Mouse (Mus musculus) liver, postnatal 0 days (tissue): ENCODE results near the gene Herc1. TPM values are rescaled to one million over a fixed set of nuclear protein-coding genes. Genes with fewer than 3 reads are reported as not detected.

Source experiments
- ATAC-seq: fragments of 200-750 bp; cut with Nextera tagmentation; 2 replicates; pipeline ENCODE4 v1.8.0; 2017; ENCODE audit warnings: mild to moderate bottlenecking, moderate library complexity
- DNase-seq: peaks from one replicate; pipeline ENCODE4 v3.0.0-alpha.2; 2016
- H3K27ac ChIP-seq: fragments of 300-500 bp; sonication (generic); 2 replicates; pipeline ENCODE4 v1.5.1; 2014; ENCODE audit warnings: antibody characterized with exemption, moderate library complexity, mild to moderate bottlenecking, low read depth
- H3K27me3 ChIP-seq: fragments of 300-500 bp; sonication (generic); 2 replicates; pipeline ENCODE4 v1.6.1; 2014; ENCODE audit warnings: low read length, control low read depth, mixed read lengths; ENCODE audit not compliant: insufficient read depth
- H3K36me3 ChIP-seq: fragments of 300-500 bp; sonication (generic); replicated peaks from 2 replicates; pipeline ENCODE4 v1.6.1; 2014; ENCODE audit warnings: mild to moderate bottlenecking, control low read depth, low read length, moderate library complexity, mixed read lengths; ENCODE audit not compliant: insufficient read depth
- H3K4me1 ChIP-seq: fragments of 300-500 bp; sonication (generic); 2 replicates; pipeline ENCODE4 v1.6.1; 2014; ENCODE audit warnings: antibody characterized with exemption, mild to moderate bottlenecking, control low read depth; ENCODE audit not compliant: insufficient read depth
- H3K4me2 ChIP-seq: fragments of 300-500 bp; sonication (generic); 2 replicates; pipeline ENCODE4 v1.6.1; 2014; ENCODE audit warnings: low read depth, mild to moderate bottlenecking, low read length, moderate library complexity, mixed read lengths
- H3K4me3 ChIP-seq: fragments of 300-500 bp; sonication (generic); 2 replicates; pipeline ENCODE4 v1.5.1; 2014; ENCODE audit warnings: low read depth, low read length
- H3K9ac ChIP-seq: fragments of 300-500 bp; sonication (generic); replicated peaks from 2 replicates; pipeline ENCODE4 v1.6.1; 2014; ENCODE audit warnings: mild to moderate bottlenecking, moderate library complexity
- H3K9me3 ChIP-seq: fragments of 300-500 bp; sonication (generic); 2 replicates; pipeline ENCODE4 v1.6.1; 2016; ENCODE audit warnings: mild to moderate bottlenecking, control low read depth, low read length, mixed read lengths
- CTCF ChIP-seq: sonication (generic); IDR thresholded peaks from 2 replicates; pipeline ENCODE4 v1.5.1; 2016; ENCODE audit warnings: antibody characterized with exemption, low read depth
- EP300 ChIP-seq: IDR thresholded peaks from 2 replicates; pipeline ENCODE4 v1.6.1; 2016; ENCODE audit warnings: antibody characterized with exemption, low read depth, mild to moderate bottlenecking
- WGBS: fragments of 180-500 bp; shearing (Covaris S2); extraction: QIAGEN DNeasy Blood & Tissue Kit; methylation state at CpG from one replicate; pipeline ENCODE4 v1.1.7; 2014; ENCODE audit not compliant: insufficient replicate concordance; 5-methylcytosine and 5-hydroxymethylcytosine counted together
- polyA plus RNA-seq: library from polyadenylated mRNA; unstranded; fragments of >200 nt; fragmentation: Nextera tagmentation; extraction: Ambion mirVana; gene quantifications from 2 replicates; pipeline ENCODE4 v1.2.1, GENCODE M21; 2015

Herc1 gene
- polyA plus RNA-seq, 1 experiment from 2014 or later: 13.9 TPM

GRCm38 (mm10) chr9:66507684-66508083 is 157.4 kb downstream of the Herc1 start:
- Histone ChIP-seq H3K27me3 (no peaks in the 10 kb centered on the region), H3K9me3 (no peaks in the 10 kb centered on the region), H3K4me3 (no peak overlapping the region), H3K9ac (no peak overlapping the region), H3K36me3 (peaks cover 68% of the 10 kb centered on the region), H3K4me1 (peaks cover 40% of the 10 kb centered on the region), H3K27ac (no peak overlapping the region), H3K4me2 (no peak overlapping the region)
- 91% methylated on average over 3 of the region's 3 CpGs for WGBS
- no peak for ATAC-seq
- TF ChIP-seq EP300: no peak
- no peak for TF ChIP-seq CTCF
- DNase-seq: no peak

- no peaks in the 10 kb centered on the region for H3K9me3 ChIP-seq
- 62% methylated on average over 4 of the region's 4 CpGs for WGBS
- H3K9ac ChIP-seq: no peak overlapping the region
- H3K36me3 ChIP-seq: peaks cover 67% of the 10 kb centered on the region
- TF ChIP-seq CTCF (no peak), EP300 (no peak)
- H3K4me3 ChIP-seq: no peak overlapping the region
- no peaks in the 10 kb centered on the region for H3K27me3 ChIP-seq
- no peak overlapping the region for H3K27ac ChIP-seq
- ATAC-seq: no peak
- no peak for DNase-seq
- peaks cover 42% of the 10 kb centered on the region for H3K4me1 ChIP-seq
- H3K4me2 ChIP-seq: no peak overlapping the region
Measured at GRCm38 (mm10) chr9:66508890-66509399, 158.7 kb downstream of the Herc1 start.

GRCm38 (mm10) chr9:66510351-66510841 is 160.1 kb downstream of the Herc1 start:
- Histone ChIP-seq H3K9me3 (no peaks in the 10 kb centered on the region), H3K9ac (no peak overlapping the region), H3K27ac (no peak overlapping the region), H3K36me3 (peaks cover 57% of the 10 kb centered on the region), H3K4me3 (peak overlapping the region; percentile 61; the same call in 1 of the 2 replicates), H3K4me1 (peaks cover 30% of the 10 kb centered on the region), H3K4me2 (peak overlapping the region; percentile 94), H3K27me3 (no peaks in the 10 kb centered on the region)
- ATAC-seq (no peak), DNase-seq (no peak)
- WGBS: 86% methylated on average over 7 of the region's 7 CpGs
- no peak for TF ChIP-seq CTCF
- TF ChIP-seq EP300: no peak

GRCm38 (mm10) chr9:66510944-66511343 is 160.7 kb downstream of the Herc1 start:
- TF ChIP-seq EP300 (no peak), CTCF (no peak)
- H3K27ac ChIP-seq: peak overlapping the region; percentile 95
- H3K4me2 ChIP-seq: peak overlapping the region; percentile 94
- H3K9ac ChIP-seq: peak overlapping the region; percentile 68
- peak overlapping the region; percentile 61 for H3K4me3 ChIP-seq
- peaks cover 29% of the 10 kb centered on the region for H3K4me1 ChIP-seq
- ATAC-seq: no peak
- no peaks in the 10 kb centered on the region for H3K9me3 ChIP-seq
- H3K27me3 ChIP-seq: no peaks in the 10 kb centered on the region
- H3K36me3 ChIP-seq: peaks cover 57% of the 10 kb centered on the region
- 2% methylated on average over 2 of the region's 2 CpGs for WGBS
- no peak for DNase-seq

- peak overlapping the region; percentile 61 for H3K4me3 ChIP-seq
- H3K27ac ChIP-seq: peak overlapping the region; percentile 95
- 1% methylated on average over 78 of the region's 78 CpGs for WGBS
- H3K27me3 ChIP-seq: no peaks in the 10 kb centered on the region
- TF ChIP-seq EP300 (no peak), CTCF (no peak)
- H3K4me1 ChIP-seq: peaks cover 22% of the 10 kb centered on the region
- H3K9ac ChIP-seq: peak overlapping the region; percentile 68
- peak overlapping the region; percentile 94 for H3K4me2 ChIP-seq
- no peaks in the 10 kb centered on the region for H3K9me3 ChIP-seq
- peaks cover 58% of the 10 kb centered on the region for H3K36me3 ChIP-seq
- peak; percentile 92 for DNase-seq
- peak; percentile 90 for ATAC-seq
Measured at GRCm38 (mm10) chr9:66511580-66512350, 161.5 kb downstream of the Herc1 start.

GRCm38 (mm10) chr9:66512351-66512671 is 162.1 kb downstream of the Herc1 start:
- Histone ChIP-seq H3K27me3 (no peaks in the 10 kb centered on the region), H3K9me3 (no peaks in the 10 kb centered on the region), H3K9ac (peak overlapping the region; percentile 68), H3K36me3 (peaks cover 60% of the 10 kb centered on the region), H3K27ac (peak overlapping the region; percentile 95), H3K4me1 (peaks cover 22% of the 10 kb centered on the region), H3K4me2 (peak overlapping the region; percentile 94), H3K4me3 (peak overlapping the region; percentile 61)
- no peak for TF ChIP-seq CTCF
- 0% methylated on average over 8 of the region's 8 CpGs for WGBS
- DNase-seq (peak; percentile 82), ATAC-seq (peak; percentile 66)
